Mouse (Mus musculus): ENCODE measurements around the gene Oaz1.

The Oaz1 gene

GRCm38 (mm10) chr10:80854913-80855748 lies 28.7 kb downstream of the Oaz1 start, which contains the start of the genes Lsm7 and Sppl2b:
TSS of gene Lsm7 (minus strand) at chr10:80855209.
TSS of gene Sppl2b (plus strand) at chr10:80855275.
- peak; percentile 98 for DNase-seq

GRCm38 (mm10) chr10:80855749-80856073 lies 29.3 kb downstream of the Oaz1 start:
- peak; percentile 62 to 69 for DNase-seq

GRCm38 (mm10) chr10:80856267-80856666 lies 29.8 kb downstream of the Oaz1 start:
- no peak for DNase-seq

- DNase-seq = no peak
Measured at GRCm38 (mm10) chr10:80856908-80857307, 30.5 kb downstream of the Oaz1 start.

GRCm38 (mm10) chr10:80857386-80857785 lies 30.9 kb downstream of the Oaz1 start:
- no peak for DNase-seq

DNA sequence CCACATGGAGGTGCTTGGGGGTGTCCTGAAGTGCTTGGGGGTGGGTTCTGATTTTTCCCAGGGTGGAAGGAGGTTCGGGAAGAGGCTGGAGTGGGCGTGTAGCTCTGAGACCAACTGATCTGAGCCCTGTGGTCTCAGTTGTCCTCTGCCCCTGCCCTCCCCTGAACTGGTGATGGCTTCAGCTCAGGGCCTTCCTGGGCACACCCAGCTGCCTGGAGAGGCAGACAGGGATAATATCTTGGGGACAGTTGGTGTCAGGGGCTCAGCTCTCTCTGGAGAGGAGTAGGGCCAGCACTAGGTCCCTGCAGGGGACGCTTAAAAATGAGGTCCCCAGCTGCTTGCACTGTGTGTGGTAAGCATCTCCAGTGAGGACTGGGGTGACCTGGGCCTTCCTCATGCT lies 31.4 kb downstream of the Oaz1 start:
- no peak for DNase-seq

DNA sequence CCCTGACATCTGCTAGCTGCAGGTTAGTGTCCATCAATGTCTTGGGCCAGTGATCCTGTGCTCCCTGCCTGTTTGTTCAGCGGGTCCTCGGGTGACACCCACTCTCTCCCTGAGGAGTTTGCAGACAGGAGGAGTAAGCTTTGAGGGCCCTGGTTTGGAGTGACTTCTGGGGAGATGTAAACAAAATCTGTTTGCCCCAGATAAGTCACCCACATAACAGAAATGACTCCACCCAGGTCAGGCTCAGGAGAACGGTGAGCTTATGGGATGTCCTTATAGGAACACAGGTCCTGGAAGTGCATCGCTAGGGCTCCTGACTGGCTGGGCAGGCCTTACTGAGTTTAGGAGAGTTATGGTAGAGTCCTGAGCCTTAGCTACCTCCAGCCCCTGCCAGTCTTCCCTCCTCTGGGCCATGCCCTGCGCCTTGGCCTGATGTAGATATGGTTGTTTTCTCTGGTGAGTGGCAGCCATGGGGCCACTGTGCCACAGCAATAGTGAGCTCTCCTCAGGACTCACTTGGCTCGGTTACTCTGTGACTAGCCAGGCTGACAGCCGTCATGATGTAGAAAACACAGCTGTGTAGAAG lies 32.0 kb downstream of the Oaz1 start:
- no peak for DNase-seq

DNA sequence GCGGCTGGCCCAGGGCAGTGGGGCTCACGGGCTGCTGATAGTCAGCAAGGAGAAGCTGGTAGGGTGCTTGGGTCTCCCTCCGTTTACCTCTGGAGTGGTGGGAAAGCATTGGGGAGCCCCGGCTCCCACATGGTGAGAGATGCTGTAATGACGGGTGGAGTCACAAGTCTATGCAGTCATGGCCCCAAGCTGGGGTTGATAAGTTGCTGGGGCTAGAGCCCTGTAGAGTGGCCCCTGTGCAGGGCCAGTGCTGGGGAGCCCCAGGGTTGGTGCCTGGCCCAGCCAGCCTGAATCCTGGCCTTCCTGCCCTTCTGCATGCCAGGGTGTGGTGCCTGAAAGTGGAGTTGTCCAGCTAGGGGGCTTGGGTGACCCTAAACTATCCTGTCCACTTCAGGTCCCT lies 35.8 kb downstream of the Oaz1 start:
- DNase-seq = no peak

GRCm38 (mm10) chr10:80864446-80864845 lies 38.0 kb downstream of the Oaz1 start:
- peak; percentile 75 to 80 for DNase-seq

DNA sequence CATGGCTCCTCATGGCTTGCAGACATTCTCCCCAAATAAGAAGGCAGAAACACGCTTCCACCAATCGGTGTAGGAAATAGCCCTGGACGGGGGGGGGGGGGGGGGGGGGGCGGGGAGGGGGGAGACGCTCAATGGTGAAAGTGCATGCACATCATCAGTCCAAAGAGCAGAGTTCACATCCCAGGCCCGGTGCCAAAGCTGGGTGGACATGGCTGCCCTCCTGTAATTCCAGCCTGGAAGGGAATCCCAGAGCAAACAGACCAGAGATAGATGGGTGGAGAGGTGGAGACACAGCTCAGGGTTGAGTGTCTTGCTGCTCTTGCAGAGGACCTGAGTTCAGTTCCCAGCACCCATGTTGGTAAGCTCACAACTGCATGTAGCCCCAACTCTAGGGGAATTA lies 44.5 kb downstream of the Oaz1 start:
- no peak for DNase-seq

DNA sequence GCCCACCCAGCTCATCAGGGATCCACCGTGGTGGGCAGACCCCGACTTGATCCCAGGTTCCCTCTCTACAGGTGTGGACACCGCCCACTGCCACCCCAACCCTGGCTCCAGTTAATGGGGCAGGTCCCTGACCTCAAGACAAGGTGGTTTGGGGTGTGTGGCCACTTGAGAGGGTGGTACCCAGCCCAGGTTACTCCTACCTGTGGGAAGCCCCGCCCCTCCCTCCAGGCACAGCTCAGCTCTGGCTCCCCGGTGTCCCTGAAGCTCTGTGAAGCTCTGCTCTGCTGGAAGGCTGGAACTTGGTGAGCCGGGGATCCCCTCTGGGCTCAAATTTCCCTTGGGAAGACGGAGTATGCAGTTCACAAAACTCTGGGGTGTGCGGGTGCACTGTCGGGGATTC lies 45.1 kb downstream of the Oaz1 start, which contains the start of gene Tmprss9:
Tmprss9 (plus strand) TSS at position 268 of the 400 bp plus-strand sequence.
- DNase-seq = no peak

- DNase-seq = no peak
Measured at GRCm38 (mm10) chr10:80874035-80874434, 47.6 kb downstream of the Oaz1 start.

DNA sequence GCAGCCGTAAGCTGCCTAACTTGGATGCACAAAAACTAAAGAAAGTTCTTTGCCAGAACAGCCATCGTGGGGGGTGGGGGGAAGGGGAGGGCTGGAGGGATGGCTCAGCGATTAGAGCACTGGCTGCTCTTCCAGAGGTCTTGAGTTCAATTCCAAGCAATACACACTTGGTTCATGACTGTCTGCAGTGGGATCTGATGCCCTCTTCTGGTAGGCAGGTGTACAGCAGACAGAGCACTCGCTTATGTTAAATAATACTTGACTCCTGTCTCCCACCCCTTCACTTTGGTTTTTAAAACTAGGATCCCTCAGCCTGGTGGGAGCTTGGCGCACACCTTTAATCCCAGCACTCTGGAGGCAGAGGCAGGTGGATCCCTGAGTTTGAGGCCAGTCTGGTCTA lies 49.6 kb downstream of the Oaz1 start:
- DNase-seq = peak; percentile 74 to 80

- no peak for DNase-seq
Measured at GRCm38 (mm10) chr10:80876594-80876993, 50.1 kb downstream of the Oaz1 start.
